Mouse (Mus musculus): ENCODE measurements around the gene Kif20b. TPM values are rescaled to one million over a fixed set of nuclear protein-coding genes. Genes with fewer than 3 reads are reported as not detected.
A peak's percentile ranks its signal among the peaks of the same experiment; 100 is the strongest.

Kif20b gene
- total RNA-seq, 2 experiments from 2014 or later = 1.6 to 1.9 TPM

- no peak for DNase-seq
- intact Hi-C loops (cut with DNase I) = no loop called here
Measured at GRCm38 (mm10) chr19:34912366-34912765, 9.8 kb upstream of the Kif20b start.

GRCm38 (mm10) chr19:34920066-34920465, 2.1 kb upstream of the Kif20b start:
- no peak for DNase-seq
- intact Hi-C loops (cut with DNase I) = loop anchor here (2.0 to 10.0 kb wide), 3 partner anchors 41 to 255 kb away; partner anchors contain the start of gene Pank1

GRCm38 (mm10) chr19:34920531-34920930, 1.6 kb upstream of the Kif20b start:
- no peak for DNase-seq
- intact Hi-C loops (cut with DNase I) = loop anchor here (2.0 to 10.0 kb wide), 3 partner anchors 42 to 256 kb away; partner anchors contain the start of gene Pank1

GRCm38 (mm10) chr19:34921253-34921651, 909 bp upstream of the Kif20b start:
- no peak for DNase-seq
- intact Hi-C loops (cut with DNase I) = loop anchor here (2.0 to 10.0 kb wide), 3 partner anchors 42 to 256 kb away; partner anchors contain the start of gene Pank1

- DNase-seq = no peak
- intact Hi-C loops (cut with DNase I) = loop anchor here (5.0 to 10.0 kb wide), 2 partner anchors 95 to 258 kb away; no protein-coding TSS in a partner anchor
Measured at GRCm38 (mm10) chr19:34922603-34922963, 422 bp downstream of the Kif20b start.

GRCm38 (mm10) chr19:34947206-34947605, 25.0 kb downstream of the Kif20b start:
- DNase-seq = no peak
- intact Hi-C loops (cut with DNase I) = no loop called here

- DNase-seq = no peak
- intact Hi-C loops (cut with DNase I) = no loop called here
Measured at GRCm38 (mm10) chr19:34953842-34954541, 31.8 kb downstream of the Kif20b start.

- intact Hi-C loops (cut with DNase I) = no loop called here
- no peak for DNase-seq
Measured at GRCm38 (mm10) chr19:34959369-34959768, 37.2 kb downstream of the Kif20b start.

- DNase-seq = no peak
- intact Hi-C loops (cut with DNase I) = no loop called here
Measured at GRCm38 (mm10) chr19:34984742-34985141, 62.6 kb downstream of the Kif20b start.

GRCm38 (mm10) chr19:34990443-34990842, 68.3 kb downstream of the Kif20b start:
- intact Hi-C loops (cut with DNase I) = no loop called here
- no peak for DNase-seq

- intact Hi-C loops (cut with DNase I) = no loop called here
- peak in 1 of 2 experiments; percentile 16 for DNase-seq
Measured at GRCm38 (mm10) chr19:34992969-34993527, 70.9 kb downstream of the Kif20b start.

GRCm38 (mm10) chr19:35015058-35015457, 92.9 kb downstream of the Kif20b start:
- DNase-seq = no peak
- intact Hi-C loops (cut with DNase I) = no loop called here

- intact Hi-C loops (cut with DNase I) = no loop called here
- DNase-seq = no peak
Measured at GRCm38 (mm10) chr19:35017474-35018208, 95.5 kb downstream of the Kif20b start.

- no peak for DNase-seq
- intact Hi-C loops (cut with DNase I) = no loop called here
Measured at GRCm38 (mm10) chr19:35018209-35018581, 96.0 kb downstream of the Kif20b start.

Small RNA genes within 50 kb of the gene (microRNA-seq; reads per million reads assigned to microRNA genes)
- gene Mir1950 (ENCODE audit: borderline number of aligned reads in 2 of 2) = 0 reads per million in 2 experiments

Other genes with a start within 250 kb of the Kif20b start
- 1 to 10 TPM; 1.7 to 1.9 TPM for gene Slc16a12, start 175.1 kb upstream of the Kif20b start, total RNA-seq (2021)
- 10 to 100 TPM; 51.7 to 56.2 TPM for gene Pank1, start 42.9 kb upstream of the Kif20b start, total RNA-seq (2021)